Mouse (Mus musculus) adrenal gland, adult 18-20 months (tissue): Measurements from ENCODE around the gene Lbhd2. TPM values are rescaled to one million over a fixed set of nuclear protein-coding genes. Genes with fewer than 3 reads are reported as not detected.

Experiments used
- DNase-seq, 2 experiments: peaks; one replicate each; pipeline ENCODE4 v3.0.0; 2021 to 2022; ENCODE audit warnings: low spot score in 2 of 2
- total RNA-seq, 2 experiments: library from RNA; stranded (reverse); gene quantifications; 1 replicate in 1 of 2; 2 replicates in 1 of 2; pipeline ENCODE4 v1.2.3; 2021

Gene Lbhd2
- total RNA-seq, 2 experiments from 2014 or later: not detected

DNA sequence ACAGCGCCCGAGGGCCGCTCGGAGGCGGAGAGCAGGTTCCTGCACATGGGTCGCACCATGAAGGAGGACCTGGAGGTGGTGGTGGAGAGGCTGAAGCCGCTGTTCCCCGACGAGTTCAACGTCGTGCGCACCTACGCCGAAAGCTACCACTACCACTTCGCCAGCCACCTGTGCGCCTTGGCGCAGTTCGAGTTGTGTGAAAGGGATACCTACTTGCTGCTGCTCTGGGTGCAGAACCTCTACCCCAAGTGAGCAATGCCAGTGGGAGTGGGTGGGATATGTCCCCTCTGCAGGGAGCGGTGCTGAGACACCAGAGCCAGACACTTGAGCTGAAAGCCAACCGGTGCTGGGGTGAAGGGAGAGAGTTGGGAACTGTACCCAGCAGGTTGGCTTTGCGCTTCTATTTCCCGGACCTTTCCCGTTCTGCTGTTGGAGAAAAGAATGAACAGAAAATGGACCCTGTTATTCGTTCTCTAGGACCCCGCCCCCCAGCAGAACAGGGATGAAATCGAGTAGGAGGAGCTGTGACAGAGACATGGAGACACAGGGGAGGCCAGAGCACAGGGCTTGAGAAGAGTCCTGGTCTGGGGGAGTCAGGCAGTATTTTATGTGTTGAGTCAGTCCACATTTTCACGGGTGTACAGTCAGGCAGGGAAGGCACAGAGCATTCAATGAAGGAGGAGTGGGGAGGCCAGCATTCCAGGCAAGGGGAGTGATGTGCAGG, 39.4 kb downstream of the Lbhd2 start:
- DNase-seq: no peak

- DNase-seq: no peak
Observed at GRCm38 (mm10) chr12:111446745-111447144, 40.1 kb downstream of the Lbhd2 start.

GRCm38 (mm10) chr12:111447350-111447749, 40.7 kb downstream of the Lbhd2 start:
- DNase-seq: no peak

- DNase-seq: no peak
Observed at GRCm38 (mm10) chr12:111447898-111448760, 41.5 kb downstream of the Lbhd2 start.

DNA sequence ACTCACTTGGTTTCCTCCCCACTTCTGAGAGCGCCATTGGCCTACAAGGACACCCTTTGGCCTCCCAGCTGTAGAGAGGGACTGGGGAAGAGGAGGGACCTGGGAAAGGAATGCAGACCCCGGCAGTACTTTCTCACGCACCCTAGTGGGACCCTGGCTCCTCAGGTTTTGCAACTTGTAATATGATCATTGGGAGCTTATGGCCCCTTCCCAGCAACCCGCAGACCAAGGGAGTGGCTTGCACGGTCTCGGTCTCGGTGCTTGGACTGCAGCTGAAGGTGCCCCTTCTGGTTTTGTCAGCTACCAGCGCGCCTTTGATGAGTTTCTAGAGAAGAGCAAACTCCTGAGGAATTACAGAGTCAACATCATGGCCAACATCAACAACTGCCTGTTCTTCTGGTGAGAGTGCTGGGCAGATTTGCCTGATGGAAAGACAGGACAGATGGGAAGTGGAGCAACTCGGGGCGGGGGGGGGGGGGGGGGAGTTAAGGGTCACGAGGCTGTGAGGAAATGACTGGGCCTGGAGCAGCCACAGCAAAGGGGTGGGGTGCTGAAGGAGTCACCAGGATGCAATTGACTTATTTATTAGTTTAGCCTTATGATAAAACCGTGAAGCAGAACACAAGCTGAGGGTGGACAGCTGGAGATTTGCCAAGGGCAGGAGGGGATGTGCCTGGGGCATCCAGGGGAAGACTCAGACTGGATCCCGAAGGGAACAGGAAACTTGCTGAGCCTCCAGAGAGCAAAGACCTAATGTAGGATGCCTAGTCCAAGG, 42.5 kb downstream of the Lbhd2 start:
- DNase-seq: no peak

GRCm38 (mm10) chr12:111450359-111450758, 43.8 kb downstream of the Lbhd2 start:
- DNase-seq: no peak

DNA sequence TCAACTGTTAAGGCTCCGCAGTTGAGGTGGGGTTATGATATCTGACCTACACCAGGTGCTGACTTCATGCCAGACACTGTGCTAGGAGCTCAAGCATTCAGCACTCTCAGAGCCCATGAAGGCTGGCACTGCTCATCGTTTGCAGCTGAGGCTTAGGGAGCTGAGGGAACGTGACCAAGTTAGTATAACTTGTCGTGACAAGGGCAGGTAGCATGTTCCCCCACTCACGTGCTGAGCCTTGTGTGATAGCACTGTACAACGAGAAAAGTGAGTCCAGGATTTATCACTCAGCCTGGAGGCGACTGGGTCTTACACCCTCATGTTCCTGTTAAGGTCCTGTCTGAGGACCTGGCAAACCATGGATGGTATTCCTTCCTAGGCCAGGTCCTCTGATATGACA, 45.0 kb downstream of the Lbhd2 start:
- DNase-seq: no peak

DNA sequence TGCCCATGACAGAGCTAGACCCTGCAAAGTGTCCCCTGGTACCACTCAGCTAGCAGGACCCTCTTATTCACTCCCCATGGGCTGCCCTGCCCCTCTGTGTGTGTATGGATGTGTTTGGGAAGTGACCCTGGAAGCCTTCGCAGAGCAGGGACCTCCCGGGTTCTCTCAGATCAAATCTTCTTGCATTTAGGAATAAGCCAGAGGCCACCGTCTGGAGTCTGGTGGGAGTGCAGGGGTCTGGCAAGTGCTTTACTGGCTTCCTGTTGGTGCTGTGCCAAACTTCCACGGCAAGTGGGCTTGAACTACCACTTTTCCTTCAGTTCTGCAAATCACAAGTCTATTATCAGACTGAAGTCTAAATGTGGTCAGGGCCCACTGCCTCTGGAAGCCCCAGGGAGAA, 47.4 kb downstream of the Lbhd2 start:
- no peak for DNase-seq

- DNase-seq: no peak
Observed at GRCm38 (mm10) chr12:111454543-111455280, 48.1 kb downstream of the Lbhd2 start.

- DNase-seq: no peak
Observed at GRCm38 (mm10) chr12:111455311-111455846, 48.8 kb downstream of the Lbhd2 start.

DNA sequence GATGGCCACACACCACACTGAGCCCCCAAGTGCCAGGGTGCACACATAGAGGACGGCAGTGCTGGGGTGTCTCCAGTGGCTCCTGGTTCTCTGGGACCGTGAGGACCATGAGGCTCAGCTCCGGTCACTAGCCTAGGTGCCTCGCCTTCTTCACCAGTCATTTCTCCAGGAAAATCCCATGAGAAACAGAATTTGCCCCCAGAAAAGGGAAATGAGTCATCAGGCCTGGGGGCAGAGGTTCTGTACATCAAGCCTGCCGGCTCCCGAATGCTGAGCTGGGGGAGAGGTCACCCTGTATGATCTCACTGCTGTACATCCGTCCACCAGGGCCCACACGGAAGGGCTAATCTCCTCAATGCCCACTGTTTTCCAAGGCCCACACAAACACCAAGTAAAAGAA, 49.3 kb downstream of the Lbhd2 start:
- DNase-seq: no peak

DNA sequence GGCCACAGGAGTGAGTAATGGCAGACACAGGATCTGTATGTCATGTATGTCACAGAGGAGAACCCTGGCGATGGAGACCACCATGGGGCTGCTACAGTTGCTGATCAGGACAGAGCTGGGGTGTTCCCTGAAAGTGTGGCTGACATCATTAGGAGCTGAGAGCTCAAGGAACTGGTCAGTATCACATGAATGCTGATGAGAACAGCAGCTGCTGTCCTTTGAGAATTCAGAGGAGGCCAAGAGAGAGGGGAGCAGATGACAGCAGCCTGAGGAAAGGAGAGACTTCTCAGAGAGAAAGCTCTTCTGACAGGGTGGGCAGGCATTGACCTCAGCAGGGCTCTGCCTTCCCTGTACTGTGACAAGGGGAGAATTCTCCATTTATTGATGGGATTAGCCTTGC, 51.1 kb downstream of the Lbhd2 start:
- DNase-seq: no peak

Other genes starting within 250 kb of the Lbhd2 start
- gene Traf3, start 240.4 kb upstream of the Lbhd2 start, total RNA-seq: 10 to 100 TPM; 18.8 to 23.8 TPM
- gene 4930595D18Rik, start 222.3 kb upstream of the Lbhd2 start, total RNA-seq: not detected
- gene Amn, start 135.7 kb upstream of the Lbhd2 start, total RNA-seq: not detected
- gene Cdc42bpb, start 29.1 kb upstream of the Lbhd2 start, total RNA-seq: 100 to 1,000 TPM; 113 to 138 TPM
- 1 to 10 TPM; 3.3 to 4.1 TPM for gene Exoc3l4, start 10.2 kb downstream of the Lbhd2 start, total RNA-seq
- gene Tnfaip2, start 35.7 kb downstream of the Lbhd2 start, total RNA-seq: 10 to 100 TPM; 11.4 to 31.6 TPM
- not detected for gene Gm266, start 79.0 kb downstream of the Lbhd2 start, total RNA-seq
- gene Eif5, start 131.2 kb downstream of the Lbhd2 start, total RNA-seq: 100 to 1,000 TPM; 393 to 425 TPM
- 10 to 100 TPM; 75.0 to 88.1 TPM for gene Mark3, start 167.7 kb downstream of the Lbhd2 start, total RNA-seq